Mouse (Mus musculus): ENCODE measurements around the gene Slc25a41. TPM values are rescaled to one million over a fixed set of nuclear protein-coding genes. Genes with fewer than 3 reads are reported as not detected.

Gene Slc25a41
- polyA plus RNA-seq, 1 experiment: 0.13 TPM

GRCm38 (mm10) chr17:57048816-57049215 is 7.4 kb upstream of the Slc25a41 start:
- TF ChIP-seq POLR2A (IDR thresholded peaks at IDR 0.05; ENCODE audit: low read depth, low read length) (no peak), CTCF (conservative IDR thresholded peaks at IDR 0.05; ENCODE audit: insufficient read depth, insufficient read length, low read depth, low read length) (no peak)
- Histone ChIP-seq H3K36me3 (ENCODE audit: control insufficient read depth, insufficient read depth, low read length) (no peaks in the 10 kb centered on the region; the same call in 1 of the 2 replicates), H3K4me1 (ENCODE audit: control insufficient read depth, insufficient read depth, low read length) (no peaks in the 10 kb centered on the region), H3K27me3 (replicated peaks; ENCODE audit: control insufficient read depth, insufficient read depth, low read length) (no peaks in the 10 kb centered on the region), H3K27ac (ENCODE audit: insufficient read depth, low read depth, low read length) (no peak overlapping the region), H3K4me3 (ENCODE audit: insufficient read depth, low read depth, low read length) (no peak overlapping the region)
- no peak for DNase-seq
- WGBS: 88% methylated on average over 3 of the region's 3 CpGs

GRCm38 (mm10) chr17:57047406-57047805 is 6.0 kb upstream of the Slc25a41 start:
- Histone ChIP-seq H3K27ac (ENCODE audit: insufficient read depth, low read depth, low read length) (no peak overlapping the region), H3K4me1 (ENCODE audit: control insufficient read depth, insufficient read depth, low read length) (no peaks in the 10 kb centered on the region), H3K36me3 (ENCODE audit: control insufficient read depth, insufficient read depth, low read length) (no peaks in the 10 kb centered on the region; the same call in 1 of the 2 replicates), H3K27me3 (replicated peaks; ENCODE audit: control insufficient read depth, insufficient read depth, low read length) (no peaks in the 10 kb centered on the region), H3K4me3 (ENCODE audit: insufficient read depth, low read depth, low read length) (no peak overlapping the region)
- TF ChIP-seq CTCF (conservative IDR thresholded peaks at IDR 0.05; ENCODE audit: insufficient read depth, insufficient read length, low read depth, low read length): no peak
- DNase-seq: no peak
- whole genome bisulfite sequencing: 63% methylated on average over 5 of the region's 5 CpGs

GRCm38 (mm10) chr17:57038978-57039377 is 2.5 kb downstream of the Slc25a41 start:
- TF ChIP-seq POLR2A (IDR thresholded peaks at IDR 0.05; ENCODE audit: low read depth, low read length) (no peak), CTCF (conservative IDR thresholded peaks at IDR 0.05; ENCODE audit: insufficient read depth, insufficient read length, low read depth, low read length) (peak; percentile 31; the same call in 1 of the 2 replicates)
- 44% methylated on average over 8 of the region's 8 CpGs for WGBS
- no peak overlapping the region for H3K4me3 ChIP-seq (ENCODE audit: insufficient read depth, low read depth, low read length)
- no peaks in the 10 kb centered on the region for H3K4me1 ChIP-seq (ENCODE audit: control insufficient read depth, insufficient read depth, low read length)
- H3K27me3 ChIP-seq (replicated peaks; ENCODE audit: control insufficient read depth, insufficient read depth, low read length): no peaks in the 10 kb centered on the region; the same call in 1 of the 2 replicates
- no peak overlapping the region for H3K27ac ChIP-seq (ENCODE audit: insufficient read depth, low read depth, low read length)
- H3K36me3 ChIP-seq (ENCODE audit: control insufficient read depth, insufficient read depth, low read length): no peaks in the 10 kb centered on the region
- DNase-seq: no peak

GRCm38 (mm10) chr17:57032854-57033253 is 8.6 kb downstream of the Slc25a41 start:
- peaks cover 10% of the 10 kb centered on the region; the same call in 1 of the 2 replicates for H3K4me1 ChIP-seq (ENCODE audit: control insufficient read depth, insufficient read depth, low read length)
- no peak overlapping the region for H3K4me3 ChIP-seq (ENCODE audit: insufficient read depth, low read depth, low read length)
- no peaks in the 10 kb centered on the region for H3K36me3 ChIP-seq (ENCODE audit: control insufficient read depth, insufficient read depth, low read length)
- H3K27me3 ChIP-seq (replicated peaks; ENCODE audit: control insufficient read depth, insufficient read depth, low read length): no peaks in the 10 kb centered on the region
- no peak for TF ChIP-seq CTCF (conservative IDR thresholded peaks at IDR 0.05; ENCODE audit: insufficient read depth, insufficient read length, low read depth, low read length)
- TF ChIP-seq POLR2A (IDR thresholded peaks at IDR 0.05; ENCODE audit: low read depth, low read length): no peak
- no peak overlapping the region for H3K27ac ChIP-seq (ENCODE audit: insufficient read depth, low read depth, low read length)
- DNase-seq: no peak
- WGBS: 86% methylated on average over 4 of the region's 4 CpGs

- Histone ChIP-seq H3K27ac (ENCODE audit: insufficient read depth, low read depth, low read length) (peak overlapping the region; percentile 86), H3K27me3 (replicated peaks; ENCODE audit: control insufficient read depth, insufficient read depth, low read length) (no peaks in the 10 kb centered on the region), H3K4me1 (ENCODE audit: control insufficient read depth, insufficient read depth, low read length) (peaks cover 10% of the 10 kb centered on the region; the same call in 1 of the 2 replicates), H3K4me3 (ENCODE audit: insufficient read depth, low read depth, low read length) (peak overlapping the region; percentile 46), H3K36me3 (ENCODE audit: control insufficient read depth, insufficient read depth, low read length) (no peaks in the 10 kb centered on the region)
- DNase-seq: peak; percentile 100
- TF ChIP-seq POLR2A (IDR thresholded peaks at IDR 0.05; ENCODE audit: low read depth, low read length): peak; percentile 96
- no peak for TF ChIP-seq CTCF (conservative IDR thresholded peaks at IDR 0.05; ENCODE audit: insufficient read depth, insufficient read length, low read depth, low read length)
- under 1% methylated on average over 38 of the region's 38 CpGs for WGBS
Observed at GRCm38 (mm10) chr17:57031661-57032420, 9.6 kb downstream of the Slc25a41 start.

- TF ChIP-seq POLR2A (IDR thresholded peaks at IDR 0.05; ENCODE audit: low read depth, low read length) (no peak), CTCF (conservative IDR thresholded peaks at IDR 0.05; ENCODE audit: insufficient read depth, insufficient read length, low read depth, low read length) (no peak)
- no peaks in the 10 kb centered on the region for H3K36me3 ChIP-seq (ENCODE audit: control insufficient read depth, insufficient read depth, low read length)
- H3K27me3 ChIP-seq (replicated peaks; ENCODE audit: control insufficient read depth, insufficient read depth, low read length): no peaks in the 10 kb centered on the region
- peak; percentile 21 for DNase-seq
- peaks cover 10% of the 10 kb centered on the region; the same call in 1 of the 2 replicates for H3K4me1 ChIP-seq (ENCODE audit: control insufficient read depth, insufficient read depth, low read length)
- WGBS: 1% methylated on average over 94 of the region's 99 CpGs
- H3K27ac ChIP-seq (ENCODE audit: insufficient read depth, low read depth, low read length): peak within 1 kb of the TSS; percentile 86
- H3K4me3 ChIP-seq (ENCODE audit: insufficient read depth, low read depth, low read length): peak within 1 kb of the TSS; percentile 92
Observed at GRCm38 (mm10) chr17:57030931-57031660, 10.4 kb downstream of the Slc25a41 start, which contains the start of gene Khsrp. Gene Khsrp, minus strand, starts transcription at chr17:57031522.

GRCm38 (mm10) chr17:57029691-57030090 is 11.8 kb downstream of the Slc25a41 start:
- Histone ChIP-seq H3K4me3 (ENCODE audit: insufficient read depth, low read depth, low read length) (no peak overlapping the region), H3K27ac (ENCODE audit: insufficient read depth, low read depth, low read length) (no peak overlapping the region), H3K36me3 (ENCODE audit: control insufficient read depth, insufficient read depth, low read length) (peaks cover 1% of the 10 kb centered on the region; the same call in 1 of the 2 replicates), H3K27me3 (replicated peaks; ENCODE audit: control insufficient read depth, insufficient read depth, low read length) (no peaks in the 10 kb centered on the region), H3K4me1 (ENCODE audit: control insufficient read depth, insufficient read depth, low read length) (peaks cover 10% of the 10 kb centered on the region; the same call in 1 of the 2 replicates)
- 12% methylated on average over 8 of the region's 8 CpGs for WGBS
- DNase-seq: peak; percentile 49
- TF ChIP-seq POLR2A (IDR thresholded peaks at IDR 0.05; ENCODE audit: low read depth, low read length) (no peak), CTCF (conservative IDR thresholded peaks at IDR 0.05; ENCODE audit: insufficient read depth, insufficient read length, low read depth, low read length) (no peak)

Measured in kidney, adult 2 months (tissue).